Mouse (Mus musculus): ENCODE data around the gene Ndufa4l2.

DNA sequence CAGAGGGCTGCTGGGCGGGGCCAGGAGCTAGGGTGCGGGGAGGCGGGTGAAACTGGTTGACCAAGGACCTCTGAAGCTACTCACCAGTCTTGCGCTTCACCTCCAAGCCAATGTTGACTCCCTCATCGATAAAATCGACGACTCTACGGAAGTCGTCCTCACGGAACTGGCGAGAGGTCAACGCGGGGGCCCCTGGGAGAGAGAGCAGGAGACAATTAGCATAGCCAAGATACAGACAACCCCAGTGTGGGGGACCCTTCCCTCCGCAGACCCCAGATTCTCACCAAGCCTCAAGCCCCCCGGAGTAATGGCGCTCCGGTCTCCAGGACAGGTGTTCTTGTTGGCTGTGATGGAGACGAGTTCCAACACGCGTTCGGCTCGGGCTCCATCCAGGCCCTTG, 3.2 kb downstream of the Ndufa4l2 start:
- TF ChIP-seq EP300 (IDR thresholded peaks at IDR 0.05; ENCODE audit: low read depth) (no peak), CTCF (IDR thresholded peaks at IDR 0.05; ENCODE audit: low read depth) (no peak)
